Mouse (Mus musculus) adrenal gland, adult (tissue): Measurements from ENCODE around the gene Hcfc1.
A peak's percentile ranks its signal among the peaks of the same experiment; 100 is the strongest.

Experiments
- DNase-seq, 2 experiments: peaks; one replicate each; pipeline ENCODE4 v3.0.0; 2022 to 2023; ENCODE audit warnings: low spot score in 1 of 2; ENCODE audit not compliant: inconsistent age in 2 of 2

The Hcfc1 gene

GRCm38 (mm10) chrX:73942294-73942693 lies 23.9 kb downstream of the Hcfc1 start:
- no peak for DNase-seq

GRCm38 (mm10) chrX:73941860-73942259 lies 24.3 kb downstream of the Hcfc1 start:
- no peak for DNase-seq

GRCm38 (mm10) chrX:73931871-73932270 lies 34.3 kb downstream of the Hcfc1 start:
- no peak for DNase-seq

- DNase-seq: peak; percentile 81 to 83
These were observed 35.6 kb downstream of the Hcfc1 start, which contains the start of gene Renbp for GRCm38 (mm10) chrX:73930402-73931062. TSS of gene Renbp (minus strand) at chrX:73930850.

GRCm38 (mm10) chrX:73922550-73922882 lies 43.6 kb downstream of the Hcfc1 start:
- no peak for DNase-seq

GRCm38 (mm10) chrX:73921823-73922549 lies 44.2 kb downstream of the Hcfc1 start, which contains the start of the genes Arhgap4 and Naa10:
TSS of gene Arhgap4 (minus strand) at chrX:73921870.
TSS of gene Naa10 (minus strand) at chrX:73921944.
- peak; percentile 91 to 95 for DNase-seq

GRCm38 (mm10) chrX:73921285-73921822 lies 44.8 kb downstream of the Hcfc1 start:
- DNase-seq: no peak

- no peak for DNase-seq
These were observed 47.5 kb downstream of the Hcfc1 start for GRCm38 (mm10) chrX:73918631-73919030.

- peak; percentile 27 to 50 for DNase-seq
These were observed 49.2 kb downstream of the Hcfc1 start for GRCm38 (mm10) chrX:73916945-73917344.

GRCm38 (mm10) chrX:73914827-73915703 lies 51.1 kb downstream of the Hcfc1 start:
- DNase-seq: peak; percentile 92 to 93

GRCm38 (mm10) chrX:73911588-73911987 lies 54.6 kb downstream of the Hcfc1 start:
- DNase-seq: no peak

- peak; percentile 28 to 45 for DNase-seq
These were observed 55.0 kb downstream of the Hcfc1 start for GRCm38 (mm10) chrX:73911156-73911555.

GRCm38 (mm10) chrX:73910451-73910850 lies 55.7 kb downstream of the Hcfc1 start:
- DNase-seq: no peak

- no peak for DNase-seq
These were observed 56.1 kb downstream of the Hcfc1 start for GRCm38 (mm10) chrX:73910049-73910448.

- peak in 1 of 2 experiments; percentile 14 for DNase-seq
These were observed 68.2 kb downstream of the Hcfc1 start for GRCm38 (mm10) chrX:73897959-73898358.

GRCm38 (mm10) chrX:73895719-73896118 lies 70.4 kb downstream of the Hcfc1 start, which contains the start of gene L1cam:
TSS of gene L1cam (minus strand) at chrX:73896105.
- DNase-seq: peak in 1 of 2 experiments; percentile 75

- no peak for DNase-seq
These were observed 73.3 kb downstream of the Hcfc1 start for GRCm38 (mm10) chrX:73892833-73893232.
